Mouse (Mus musculus): ENCODE data around the gene Pik3r4. TPM values are rescaled to one million over a fixed set of nuclear protein-coding genes. Genes with fewer than 3 reads are reported as not detected.

Gene Pik3r4
- polyA plus RNA-seq, 1 experiment from 2014 or later = 10.4 TPM

- 71% methylated on average over 7 of the region's 7 CpGs for WGBS
- DNase-seq (ENCODE audit: low spot score) = no peak
- H3K36me3 ChIP-seq (ENCODE audit: control insufficient read depth, insufficient read depth, low read length) = peaks cover 19% of the 10 kb centered on the region
- peak overlapping the region; percentile 61 for H3K27ac ChIP-seq (replicated peaks)
- no peaks in the 10 kb centered on the region for H3K9me3 ChIP-seq (ENCODE audit: control insufficient read depth, low read length)
- TF ChIP-seq EP300 (optimal IDR thresholded peaks at IDR 0.05) (no peak), CTCF (IDR thresholded peaks at IDR 0.05; ENCODE audit: low read depth) (no peak)
- ATAC-seq (ENCODE audit: low FRiP score, low TSS enrichment) = 0 out of 2 replicates have a peak, but pooled peaks have one; percentile 60
- H3K4me3 ChIP-seq (ENCODE audit: low read depth, low read length) = no peak overlapping the region
- no peaks in the 10 kb centered on the region for H3K27me3 ChIP-seq (ENCODE audit: control insufficient read depth, insufficient read depth, low read length)
- no peak overlapping the region for H3K4me2 ChIP-seq (replicated peaks; ENCODE audit: low read depth)
- H3K4me1 ChIP-seq (replicated peaks; ENCODE audit: control insufficient read depth, insufficient read depth) = no peaks in the 10 kb centered on the region
- no peak overlapping the region for H3K9ac ChIP-seq (ENCODE audit: low read length)
Observed at GRCm38 (mm10) chr9:105665269-105665668, 22.5 kb downstream of the Pik3r4 start.

- no peaks in the 10 kb centered on the region for H3K27me3 ChIP-seq (ENCODE audit: control insufficient read depth, insufficient read depth, low read length)
- H3K9ac ChIP-seq (ENCODE audit: low read length) = no peak overlapping the region
- H3K4me2 ChIP-seq (replicated peaks; ENCODE audit: low read depth) = no peak overlapping the region
- peaks cover 13% of the 10 kb centered on the region for H3K36me3 ChIP-seq (ENCODE audit: control insufficient read depth, insufficient read depth, low read length)
- no peak overlapping the region for H3K4me3 ChIP-seq (ENCODE audit: low read depth, low read length)
- DNase-seq (ENCODE audit: low spot score) = no peak
- H3K27ac ChIP-seq (replicated peaks) = no peak overlapping the region
- ATAC-seq (ENCODE audit: low FRiP score, low TSS enrichment) = no peak
- 66% methylated on average over 4 of the region's 4 CpGs for WGBS
- H3K4me1 ChIP-seq (replicated peaks; ENCODE audit: control insufficient read depth, insufficient read depth) = no peaks in the 10 kb centered on the region
- no peak for TF ChIP-seq CTCF (IDR thresholded peaks at IDR 0.05; ENCODE audit: low read depth)
- TF ChIP-seq EP300 (optimal IDR thresholded peaks at IDR 0.05) = no peak
- H3K9me3 ChIP-seq (ENCODE audit: control insufficient read depth, low read length) = no peaks in the 10 kb centered on the region
Observed at GRCm38 (mm10) chr9:105670916-105671315, 28.1 kb downstream of the Pik3r4 start.

- no peak for TF ChIP-seq EP300 (optimal IDR thresholded peaks at IDR 0.05)
- Histone ChIP-seq H3K4me1 (replicated peaks; ENCODE audit: control insufficient read depth, insufficient read depth) (no peaks in the 10 kb centered on the region), H3K4me3 (ENCODE audit: low read depth, low read length) (no peak overlapping the region), H3K4me2 (replicated peaks; ENCODE audit: low read depth) (no peak overlapping the region), H3K36me3 (ENCODE audit: control insufficient read depth, insufficient read depth, low read length) (peaks cover 14% of the 10 kb centered on the region), H3K27ac (replicated peaks) (no peak overlapping the region), H3K9ac (ENCODE audit: low read length) (no peak overlapping the region), H3K9me3 (ENCODE audit: control insufficient read depth, low read length) (no peaks in the 10 kb centered on the region), H3K27me3 (ENCODE audit: control insufficient read depth, insufficient read depth, low read length) (no peaks in the 10 kb centered on the region)
- no peak for ATAC-seq (ENCODE audit: low FRiP score, low TSS enrichment)
- 76% methylated on average over 2 of the region's 2 CpGs for WGBS
- DNase-seq (ENCODE audit: low spot score) = no peak
Observed at GRCm38 (mm10) chr9:105672032-105672431, 29.3 kb downstream of the Pik3r4 start.

GRCm38 (mm10) chr9:105675941-105676340 is 33.2 kb downstream of the Pik3r4 start:
- H3K4me3 ChIP-seq (ENCODE audit: low read depth, low read length) = no peak overlapping the region
- H3K4me1 ChIP-seq (replicated peaks; ENCODE audit: control insufficient read depth, insufficient read depth) = no peaks in the 10 kb centered on the region
- no peak for ATAC-seq (ENCODE audit: low FRiP score, low TSS enrichment)
- 68% methylated on average over 11 of the region's 11 CpGs for WGBS
- H3K9me3 ChIP-seq (ENCODE audit: control insufficient read depth, low read length) = no peaks in the 10 kb centered on the region
- no peak overlapping the region for H3K27ac ChIP-seq (replicated peaks)
- no peak overlapping the region for H3K4me2 ChIP-seq (replicated peaks; ENCODE audit: low read depth)
- no peak overlapping the region for H3K9ac ChIP-seq (ENCODE audit: low read length)
- TF ChIP-seq CTCF (IDR thresholded peaks at IDR 0.05; ENCODE audit: low read depth) (no peak), EP300 (optimal IDR thresholded peaks at IDR 0.05) (no peak)
- H3K27me3 ChIP-seq (ENCODE audit: control insufficient read depth, insufficient read depth, low read length) = no peaks in the 10 kb centered on the region
- H3K36me3 ChIP-seq (ENCODE audit: control insufficient read depth, insufficient read depth, low read length) = peaks cover 21% of the 10 kb centered on the region
- DNase-seq (ENCODE audit: low spot score) = no peak

- H3K36me3 ChIP-seq (ENCODE audit: control insufficient read depth, insufficient read depth, low read length) = peaks cover 19% of the 10 kb centered on the region
- 89% methylated on average over 7 of the region's 7 CpGs for WGBS
Observed at GRCm38 (mm10) chr9:105681386-105681785, 38.6 kb downstream of the Pik3r4 start.

GRCm38 (mm10) chr9:105684549-105685165 is 41.9 kb downstream of the Pik3r4 start:
- H3K4me3 ChIP-seq (ENCODE audit: low read depth, low read length) = no peak overlapping the region
- H3K36me3 ChIP-seq (ENCODE audit: control insufficient read depth, insufficient read depth, low read length) = peaks cover 19% of the 10 kb centered on the region
- no peak for ATAC-seq (ENCODE audit: low FRiP score, low TSS enrichment)
- DNase-seq (ENCODE audit: low spot score) = no peak
- H3K9me3 ChIP-seq (ENCODE audit: control insufficient read depth, low read length) = no peaks in the 10 kb centered on the region
- 87% methylated on average over 13 of the region's 13 CpGs for WGBS
- no peak overlapping the region for H3K9ac ChIP-seq (ENCODE audit: low read length)
- TF ChIP-seq EP300 (optimal IDR thresholded peaks at IDR 0.05) = no peak
- no peak for TF ChIP-seq CTCF (IDR thresholded peaks at IDR 0.05; ENCODE audit: low read depth)
- no peak overlapping the region for H3K27ac ChIP-seq (replicated peaks)
- no peak overlapping the region for H3K4me2 ChIP-seq (replicated peaks; ENCODE audit: low read depth)
- H3K4me1 ChIP-seq (replicated peaks; ENCODE audit: control insufficient read depth, insufficient read depth) = no peaks in the 10 kb centered on the region
- H3K27me3 ChIP-seq (ENCODE audit: control insufficient read depth, insufficient read depth, low read length) = no peaks in the 10 kb centered on the region

More at GRCm38 (mm10) chr9:105681386-105681785, 38.6 kb downstream of the Pik3r4 start:
- H3K4me3 ChIP-seq (ENCODE audit: low read depth, low read length) = no peak overlapping the region
- H3K4me2 ChIP-seq (replicated peaks; ENCODE audit: low read depth) = no peak overlapping the region
- H3K9me3 ChIP-seq (ENCODE audit: control insufficient read depth, low read length) = no peaks in the 10 kb centered on the region
- no peaks in the 10 kb centered on the region for H3K4me1 ChIP-seq (replicated peaks; ENCODE audit: control insufficient read depth, insufficient read depth)
- no peaks in the 10 kb centered on the region for H3K27me3 ChIP-seq (ENCODE audit: control insufficient read depth, insufficient read depth, low read length)
- H3K9ac ChIP-seq (ENCODE audit: low read length) = no peak overlapping the region
- no peak for DNase-seq (ENCODE audit: low spot score)
- H3K27ac ChIP-seq (replicated peaks) = no peak overlapping the region
- TF ChIP-seq CTCF (IDR thresholded peaks at IDR 0.05; ENCODE audit: low read depth) (no peak), EP300 (optimal IDR thresholded peaks at IDR 0.05) (no peak)
- ATAC-seq (ENCODE audit: low FRiP score, low TSS enrichment) = no peak

Measured in stomach, postnatal 0 days (tissue).